ENCODE assay signal across 20 mouse cellular contexts in genomic region chr19:36191641-36192040, GRCm38 (mm10).
"Had no signal": no experiment of that assay in that cellular context is flagged by ENCODE, and none has a peak within 500 bp of the region (broad histone marks: within the 10 kb centered on the region; RNA-seq: fewer than 3 reads in every experiment).

No protein-coding gene starts in this region.

- ATAC-seq: forebrain, embryonic 16.5 days; hindbrain, postnatal 0 days; liver, embryonic 12.5 days had no signal

- H3K4me2 ChIP-seq: heart, embryonic 12.5 days; heart, embryonic 15.5 days; hindbrain, embryonic 13.5 days; hindbrain, embryonic 15.5 days; limb, embryonic 13.5 days; limb, embryonic 15.5 days; liver, embryonic 12.5 days had no signal

- H3K9ac ChIP-seq: heart, embryonic 12.5 days; heart, embryonic 15.5 days; hindbrain, embryonic 13.5 days; hindbrain, embryonic 15.5 days; limb, embryonic 13.5 days; limb, embryonic 15.5 days; liver, embryonic 12.5 days had no signal

- H3K36me3 ChIP-seq: heart, embryonic 10.5 days; heart, embryonic 12.5 days; heart, embryonic 15.5 days; hindbrain, embryonic 13.5 days; hindbrain, embryonic 15.5 days; limb, embryonic 13.5 days; limb, embryonic 15.5 days; liver, embryonic 12.5 days had no signal

- H3K4me3 ChIP-seq: heart, embryonic 10.5 days; heart, embryonic 12.5 days; heart, embryonic 15.5 days; hindbrain, embryonic 13.5 days; hindbrain, embryonic 15.5 days; layer of hippocampus, adult 2 months; limb, embryonic 13.5 days; limb, embryonic 15.5 days; liver, embryonic 12.5 days had no signal

- H3K27ac ChIP-seq: heart, embryonic 10.5 days; heart, embryonic 15.5 days; hindbrain, embryonic 13.5 days; hindbrain, embryonic 15.5 days; hindbrain, postnatal 0 days; layer of hippocampus, adult 2 months; limb, embryonic 13.5 days; limb, embryonic 15.5 days; liver, embryonic 12.5 days had no signal

- H3K27me3 ChIP-seq: heart, embryonic 12.5 days; heart, embryonic 15.5 days; hindbrain, embryonic 13.5 days; hindbrain, embryonic 15.5 days; limb, embryonic 13.5 days; limb, embryonic 15.5 days; liver, embryonic 12.5 days had no signal

- H3K9me3 ChIP-seq: heart, embryonic 10.5 days; heart, embryonic 12.5 days; heart, embryonic 15.5 days; hindbrain, embryonic 13.5 days; hindbrain, embryonic 15.5 days; limb, embryonic 13.5 days; limb, embryonic 15.5 days; liver, embryonic 12.5 days had no signal

- H3K4me1 ChIP-seq: heart, embryonic 15.5 days; hindbrain, embryonic 13.5 days; hindbrain, embryonic 15.5 days; limb, embryonic 13.5 days; limb, embryonic 15.5 days had no signal

- DNase-seq: gastrocnemius, postnatal 14 days; gastrocnemius, postnatal 36 days; heart, adult 18-20 months; kidney, adult 18-20 months; kidney, adult 8-10 months; kidney, postnatal 10 days; kidney, postnatal 25 days; kidney, postnatal 4 days; left cerebral cortex, postnatal 4 days had no signal
